Mouse (Mus musculus) neural tube, embryonic 15.5 days (tissue): ENCODE measurements around the gene Cdc14b. TPM values are rescaled to one million over a fixed set of nuclear protein-coding genes. Genes with fewer than 3 reads are reported as not detected.

Experiments used
- ATAC-seq: fragments of 200-750 bp; cut with Nextera tagmentation; 2 replicates; pipeline ENCODE4 v1.8.0; 2017; ENCODE audit warnings: mild to moderate bottlenecking, moderate TSS enrichment, moderate library complexity; ENCODE audit not compliant: low FRiP score
- H3K27ac ChIP-seq: fragments of 300-500 bp; sonication (generic); replicated peaks from 2 replicates; pipeline ENCODE4 v1.5.1; 2015; ENCODE audit warnings: mild to moderate bottlenecking, inconsistent platforms
- H3K27me3 ChIP-seq: fragments of 300-500 bp; sonication (generic); replicated peaks from 2 replicates; pipeline ENCODE4 v1.6.1; 2015; ENCODE audit warnings: inconsistent platforms
- H3K36me3 ChIP-seq: fragments of 300-500 bp; sonication (generic); 2 replicates; pipeline ENCODE4 v1.6.1; 2015; ENCODE audit warnings: inconsistent platforms
- H3K4me1 ChIP-seq: fragments of 300-500 bp; sonication (generic); 2 replicates; pipeline ENCODE4 v1.6.1; 2015; ENCODE audit warnings: inconsistent platforms
- H3K4me2 ChIP-seq: fragments of 300-500 bp; sonication (generic); 2 replicates; pipeline ENCODE4 v1.6.1; 2015; ENCODE audit warnings: inconsistent platforms, mild to moderate bottlenecking, moderate library complexity
- H3K4me3 ChIP-seq: fragments of 300-500 bp; sonication (generic); replicated peaks from 2 replicates; pipeline ENCODE4 v1.5.1; 2015; ENCODE audit warnings: mild to moderate bottlenecking, inconsistent platforms
- H3K9ac ChIP-seq: fragments of 300-500 bp; sonication (generic); replicated peaks from 2 replicates; pipeline ENCODE4 v1.6.1; 2015; ENCODE audit warnings: mild to moderate bottlenecking, inconsistent platforms
- H3K9me3 ChIP-seq: fragments of 300-500 bp; sonication (generic); replicated peaks from 2 replicates; pipeline ENCODE4 v1.6.1; 2016; ENCODE audit warnings: inconsistent platforms
- WGBS: fragments of 180-500 bp; shearing (Covaris S2); methylation state at CpG from one replicate; pipeline ENCODE4 v1.1.7; 2015; ENCODE audit warnings: mixed read lengths; 5-methylcytosine and 5-hydroxymethylcytosine counted together
- polyA plus RNA-seq: library from polyadenylated mRNA; unstranded; fragments of >200 nt; fragmentation: Nextera tagmentation; extraction: Ambion mirVana; gene quantifications from 2 replicates; pipeline ENCODE4 v1.2.1, GENCODE M21; 2015

Gene Cdc14b
- polyA plus RNA-seq, 1 experiment from 2014 or later, result 2.8 TPM

GRCm38 (mm10) chr13:64161916-64162611 lies 113.0 kb downstream of the Cdc14b start:
- peak overlapping the region; percentile 93 for H3K4me2 ChIP-seq
- peak overlapping the region; percentile 85 for H3K4me3 ChIP-seq
- peaks cover 11% of the 10 kb centered on the region for H3K36me3 ChIP-seq
- no peaks in the 10 kb centered on the region for H3K27me3 ChIP-seq
- H3K9me3 ChIP-seq, result peaks cover 10% of the 10 kb centered on the region
- H3K9ac ChIP-seq, result peak overlapping the region; percentile 94
- peaks cover 15% of the 10 kb centered on the region for H3K4me1 ChIP-seq
- peak overlapping the region; percentile 88 for H3K27ac ChIP-seq
- peak; percentile 69 for ATAC-seq
- 1% methylated on average over 66 of the region's 71 CpGs for WGBS

GRCm38 (mm10) chr13:64161548-64161915 lies 113.6 kb downstream of the Cdc14b start, which contains the start of gene Habp4:
Habp4 (plus strand) TSS chr13:64161824.
- Histone ChIP-seq H3K27ac (peak within 1 kb of the TSS; percentile 88), H3K27me3 (no peaks in the 10 kb centered on the region), H3K4me1 (peaks cover 15% of the 10 kb centered on the region), H3K4me2 (peak within 1 kb of the TSS; percentile 93), H3K9ac (peak within 1 kb of the TSS; percentile 94), H3K36me3 (peaks cover 7% of the 10 kb centered on the region), H3K4me3 (peak within 1 kb of the TSS; percentile 85), H3K9me3 (peaks cover 7% of the 10 kb centered on the region)
- WGBS, result under 1% methylated on average over 31 of the region's 31 CpGs
- ATAC-seq, result peak; percentile 99

- no peaks in the 10 kb centered on the region for H3K36me3 ChIP-seq
- peaks cover 16% of the 10 kb centered on the region for H3K4me1 ChIP-seq
- H3K9me3 ChIP-seq, result no peaks in the 10 kb centered on the region
- H3K27ac ChIP-seq, result no peak overlapping the region
- ATAC-seq, result no peak
- H3K9ac ChIP-seq, result no peak overlapping the region
- no peak overlapping the region for H3K4me3 ChIP-seq
- no peaks in the 10 kb centered on the region for H3K27me3 ChIP-seq
- H3K4me2 ChIP-seq, result no peak overlapping the region
Observed at GRCm38 (mm10) chr13:64156966-64157365, 118.1 kb downstream of the Cdc14b start.

- Histone ChIP-seq H3K4me3 (no peak overlapping the region), H3K27ac (no peak overlapping the region), H3K9me3 (no peaks in the 10 kb centered on the region), H3K9ac (no peak overlapping the region), H3K4me2 (no peak overlapping the region), H3K4me1 (peaks cover 20% of the 10 kb centered on the region), H3K36me3 (no peaks in the 10 kb centered on the region), H3K27me3 (no peaks in the 10 kb centered on the region)
- WGBS, result 10% methylated on average over 1 of the region's 1 CpGs
- ATAC-seq, result no peak
Observed at GRCm38 (mm10) chr13:64155171-64155571, 119.9 kb downstream of the Cdc14b start.

GRCm38 (mm10) chr13:64154651-64155050 lies 120.4 kb downstream of the Cdc14b start:
- Histone ChIP-seq H3K9ac (no peak overlapping the region), H3K4me1 (peaks cover 20% of the 10 kb centered on the region), H3K9me3 (no peaks in the 10 kb centered on the region), H3K4me3 (no peak overlapping the region), H3K36me3 (no peaks in the 10 kb centered on the region), H3K4me2 (no peak overlapping the region), H3K27me3 (no peaks in the 10 kb centered on the region), H3K27ac (no peak overlapping the region)
- WGBS, result 58% methylated on average over 2 of the region's 2 CpGs
- no peak for ATAC-seq

- under 1% methylated on average over 18 of the region's 18 CpGs for WGBS
- peak overlapping the region; percentile 88 for H3K4me3 ChIP-seq
- no peaks in the 10 kb centered on the region for H3K9me3 ChIP-seq
- ATAC-seq, result peak; percentile 18; the same call in 1 of the 2 replicates
- peaks cover 20% of the 10 kb centered on the region for H3K4me1 ChIP-seq
- H3K27ac ChIP-seq, result no peak overlapping the region
- H3K27me3 ChIP-seq, result no peaks in the 10 kb centered on the region
- peak overlapping the region; percentile 87 for H3K4me2 ChIP-seq
- H3K36me3 ChIP-seq, result no peaks in the 10 kb centered on the region
- no peak overlapping the region for H3K9ac ChIP-seq
Observed at GRCm38 (mm10) chr13:64153751-64154267, 121.3 kb downstream of the Cdc14b start.

- H3K9me3 ChIP-seq, result no peaks in the 10 kb centered on the region
- H3K36me3 ChIP-seq, result no peaks in the 10 kb centered on the region
- peak; percentile 99 for ATAC-seq
- peak within 1 kb of the TSS; percentile 88 for H3K4me3 ChIP-seq
- WGBS, result under 1% methylated on average over 55 of the region's 56 CpGs
- peak within 1 kb of the TSS; percentile 79 for H3K27ac ChIP-seq
- H3K4me1 ChIP-seq, result peaks cover 20% of the 10 kb centered on the region
- peak within 1 kb of the TSS; percentile 64 for H3K9ac ChIP-seq
- H3K27me3 ChIP-seq, result no peaks in the 10 kb centered on the region
- peak within 1 kb of the TSS; percentile 87 for H3K4me2 ChIP-seq
Observed at GRCm38 (mm10) chr13:64153083-64153682, 121.9 kb downstream of the Cdc14b start, which contains the start of gene Zfp367. Zfp367 (minus strand) TSS chr13:64153202.

GRCm38 (mm10) chr13:64152671-64153082 lies 122.4 kb downstream of the Cdc14b start:
- Histone ChIP-seq H3K36me3 (no peaks in the 10 kb centered on the region), H3K4me3 (peak overlapping the region; percentile 88), H3K4me1 (peaks cover 20% of the 10 kb centered on the region), H3K27me3 (no peaks in the 10 kb centered on the region), H3K27ac (peak overlapping the region; percentile 79), H3K9ac (peak overlapping the region; percentile 64), H3K9me3 (no peaks in the 10 kb centered on the region), H3K4me2 (peak overlapping the region; percentile 87)
- peak; percentile 70 for ATAC-seq
- under 1% methylated on average over 61 of the region's 61 CpGs for WGBS

GRCm38 (mm10) chr13:64152241-64152669 lies 122.8 kb downstream of the Cdc14b start:
- Histone ChIP-seq H3K27ac (peak overlapping the region; percentile 79), H3K9ac (peak overlapping the region; percentile 64), H3K9me3 (no peaks in the 10 kb centered on the region), H3K4me3 (peak overlapping the region; percentile 88), H3K27me3 (no peaks in the 10 kb centered on the region), H3K4me2 (peak overlapping the region; percentile 87), H3K36me3 (no peaks in the 10 kb centered on the region), H3K4me1 (peaks cover 20% of the 10 kb centered on the region)
- ATAC-seq, result peak; percentile 43
- 1% methylated on average over 40 of the region's 42 CpGs for WGBS

- Histone ChIP-seq H3K9ac (no peak overlapping the region), H3K27me3 (no peaks in the 10 kb centered on the region), H3K4me1 (peaks cover 18% of the 10 kb centered on the region), H3K9me3 (no peaks in the 10 kb centered on the region), H3K36me3 (no peaks in the 10 kb centered on the region), H3K4me3 (no peak overlapping the region), H3K4me2 (no peak overlapping the region), H3K27ac (no peak overlapping the region)
- ATAC-seq, result no peak
- WGBS, result 68% methylated on average over 5 of the region's 5 CpGs
Observed at GRCm38 (mm10) chr13:64150121-64150520, 125.0 kb downstream of the Cdc14b start.
